In the genomic region with DNA sequence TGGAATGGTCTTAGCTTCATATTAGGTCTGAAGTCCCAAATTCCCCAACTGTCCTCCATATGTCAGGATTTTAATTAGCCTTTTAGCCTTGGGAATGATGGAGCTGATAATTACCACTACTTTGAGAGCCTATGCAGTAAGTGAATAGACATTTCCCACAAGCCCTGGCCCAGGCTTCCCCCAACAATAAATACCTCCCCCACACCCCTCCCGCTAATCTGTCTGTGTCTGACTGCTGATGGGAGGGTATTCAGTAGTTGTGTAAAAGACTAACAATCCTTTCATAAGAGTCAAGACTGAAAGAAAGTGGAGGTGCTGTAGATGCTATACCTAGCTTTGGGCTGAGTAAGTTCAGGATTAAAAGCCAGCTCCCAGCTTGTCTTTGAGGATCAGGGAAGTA, we compare ENCODE assay signal across 28 mouse cellular contexts. TPM values are rescaled to one million over a fixed set of nuclear protein-coding genes. Genes with fewer than 3 reads are reported as not detected.
DNase-seq lines count a peak whose midpoint lies in the region; ATAC-seq and TF ChIP-seq lines count a peak whose summit lies in the region.
"Had no signal": no experiment of that assay in that cellular context is flagged by ENCODE, and none has a peak within 500 bp of the region (broad histone marks: within the 10 kb centered on the region; RNA-seq: fewer than 3 reads in every experiment).

No protein-coding gene starts in this region.

- 43% methylated on average over 1 of the region's 1 CpGs for WGBS in forebrain, embryonic 11.5 days
- WGBS in forebrain, embryonic 12.5 days: 44% methylated on average over 1 of the region's 1 CpGs
- 81% methylated on average over 1 of the region's 1 CpGs for WGBS in midbrain, postnatal 0 days
- WGBS in midbrain, embryonic 16.5 days: 75% methylated on average over 1 of the region's 1 CpGs
- 72% methylated on average over 1 of the region's 1 CpGs for WGBS in thymus, adult 2 months

- no peaks in the 10 kb centered on the region for H3K36me3 ChIP-seq in forebrain, embryonic 11.5 days (ENCODE audit: control insufficient read depth, insufficient read depth, low read length)
- H3K36me3 ChIP-seq in forebrain, embryonic 12.5 days (replicated peaks): no peaks in the 10 kb centered on the region
- no peaks in the 10 kb centered on the region for H3K36me3 ChIP-seq in midbrain, postnatal 0 days (ENCODE audit: insufficient read depth, low read length)
- H3K36me3 ChIP-seq in midbrain, embryonic 16.5 days (ENCODE audit: control insufficient read depth, insufficient read depth, low read length): no peaks in the 10 kb centered on the region
- no peaks in the 10 kb centered on the region for H3K36me3 ChIP-seq in thymus, adult 2 months (ENCODE audit: control insufficient read depth, insufficient read depth, low read length)
- H3K36me3 ChIP-seq: embryonic facial prominence, embryonic 13.5 days; embryonic facial prominence, embryonic 15.5 days; forebrain, embryonic 10.5 days; forebrain, embryonic 15.5 days had no signal

- DNase-seq in forebrain, embryonic 11.5 days (ENCODE audit: low spot score): peak; percentile 54
- DNase-seq in midbrain, postnatal 0 days (ENCODE audit: low spot score): peak; percentile 40
- peak; percentile 50 for DNase-seq in brain, embryonic 14.5 days (ENCODE audit: low read depth)
- peak; percentile 11 for DNase-seq in forelimb bud, embryonic 11.5 days (ENCODE audit: low read depth, low spot score)
- no peak for DNase-seq in thymus, adult 2 months
- DNase-seq: adrenal gland, adult 8-10 months; adrenal gland, postnatal 14 days; adrenal gland, postnatal 36 days; cerebellum, adult 11 months; cerebellum, adult 18-20 months; cerebellum, adult 8-10 months; cerebellum, adult 9-11 months; cerebellum, postnatal 14 days; cerebellum, postnatal 36 days; embryo, embryonic 11 days had no signal

- H3K4me2 ChIP-seq in forebrain, embryonic 11.5 days (ENCODE audit: low read depth, low read length, severe bottlenecking): no peak overlapping the region
- no peak overlapping the region for H3K4me2 ChIP-seq in forebrain, embryonic 12.5 days
- H3K4me2 ChIP-seq in midbrain, postnatal 0 days (ENCODE audit: low read depth, low read length, poor library complexity, severe bottlenecking): no peak overlapping the region
- H3K4me2 ChIP-seq in midbrain, embryonic 16.5 days (ENCODE audit: low read length): no peak overlapping the region
- H3K4me2 ChIP-seq: embryonic facial prominence, embryonic 13.5 days; embryonic facial prominence, embryonic 15.5 days; forebrain, embryonic 15.5 days had no signal

- H3K4me1 ChIP-seq in forebrain, embryonic 11.5 days (replicated peaks; ENCODE audit: control insufficient read depth, insufficient read depth, low read length): peaks cover 2% of the 10 kb centered on the region; the same call in 1 of the 2 replicates
- peaks cover 8% of the 10 kb centered on the region; the same call in 1 of the 2 replicates for H3K4me1 ChIP-seq in forebrain, embryonic 12.5 days
- no peaks in the 10 kb centered on the region for H3K4me1 ChIP-seq in midbrain, postnatal 0 days (ENCODE audit: insufficient read depth, low read length)
- no peaks in the 10 kb centered on the region for H3K4me1 ChIP-seq in midbrain, embryonic 16.5 days (ENCODE audit: control insufficient read depth, insufficient read depth, low read length)
- no peaks in the 10 kb centered on the region for H3K4me1 ChIP-seq in thymus, adult 2 months (replicated peaks; ENCODE audit: control insufficient read depth, insufficient read depth, low read length)
- H3K4me1 ChIP-seq: embryonic facial prominence, embryonic 13.5 days; embryonic facial prominence, embryonic 15.5 days had no signal

- no peak for ATAC-seq in forebrain, embryonic 11.5 days (replicated peaks; ENCODE audit: low FRiP score)
- ATAC-seq in forebrain, embryonic 12.5 days (ENCODE audit: low FRiP score): no peak; the same call in 1 of the 2 replicates
- no peak for ATAC-seq in midbrain, postnatal 0 days (ENCODE audit: low FRiP score)
- ATAC-seq in midbrain, embryonic 16.5 days: no peak
- ATAC-seq: forebrain, embryonic 15.5 days had no signal

- no peak overlapping the region for H3K9ac ChIP-seq in forebrain, embryonic 11.5 days (ENCODE audit: low read length)
- H3K9ac ChIP-seq in forebrain, embryonic 12.5 days: no peak overlapping the region
- no peak overlapping the region for H3K9ac ChIP-seq in midbrain, postnatal 0 days (replicated peaks; ENCODE audit: low read length, poor library complexity, severe bottlenecking)
- H3K9ac ChIP-seq in midbrain, embryonic 16.5 days (ENCODE audit: low read depth, low read length): no peak overlapping the region
- H3K9ac ChIP-seq: embryonic facial prominence, embryonic 13.5 days; embryonic facial prominence, embryonic 15.5 days; forebrain, embryonic 15.5 days had no signal

- no peaks in the 10 kb centered on the region for H3K9me3 ChIP-seq in forebrain, embryonic 11.5 days (ENCODE audit: control insufficient read depth, low read length)
- H3K9me3 ChIP-seq in forebrain, embryonic 12.5 days: no peaks in the 10 kb centered on the region
- H3K9me3 ChIP-seq in midbrain, postnatal 0 days (ENCODE audit: low read length): no peaks in the 10 kb centered on the region
- no peaks in the 10 kb centered on the region for H3K9me3 ChIP-seq in midbrain, embryonic 16.5 days (replicated peaks; ENCODE audit: control insufficient read depth, low read length, poor library complexity, severe bottlenecking)
- H3K9me3 ChIP-seq: embryonic facial prominence, embryonic 13.5 days; embryonic facial prominence, embryonic 15.5 days; forebrain, embryonic 10.5 days; forebrain, embryonic 15.5 days had no signal

- no peak overlapping the region for H3K27ac ChIP-seq in forebrain, embryonic 11.5 days (ENCODE audit: low read depth, low read length)
- H3K27ac ChIP-seq in forebrain, embryonic 12.5 days: no peak overlapping the region
- H3K27ac ChIP-seq in midbrain, postnatal 0 days (ENCODE audit: low read depth, low read length): no peak overlapping the region
- no peak overlapping the region for H3K27ac ChIP-seq in midbrain, embryonic 16.5 days (ENCODE audit: low read length)
- H3K27ac ChIP-seq in thymus, adult 2 months (ENCODE audit: control insufficient read depth, insufficient read depth, low read length): no peak overlapping the region
- H3K27ac ChIP-seq: embryonic facial prominence, embryonic 13.5 days; embryonic facial prominence, embryonic 15.5 days; forebrain, embryonic 15.5 days had no signal

- TF ChIP-seq POLR2A in brain, embryonic 14.5 days (IDR thresholded peaks at IDR 0.05; ENCODE audit: borderline replicate concordance, extremely low read depth, insufficient read depth, insufficient read length, poor library complexity, severe bottlenecking): no peak
- no peak for TF ChIP-seq POLR2A in thymus, adult 2 months (IDR thresholded peaks at IDR 0.05; ENCODE audit: control insufficient read depth, extremely low read depth, insufficient read depth, low read length, poor library complexity)

- H3K4me3 ChIP-seq in forebrain, embryonic 11.5 days (ENCODE audit: low read depth, low read length): no peak overlapping the region
- H3K4me3 ChIP-seq in forebrain, embryonic 12.5 days (replicated peaks): no peak overlapping the region
- H3K4me3 ChIP-seq in midbrain, postnatal 0 days (ENCODE audit: low read depth, low read length): no peak overlapping the region
- H3K4me3 ChIP-seq in midbrain, embryonic 16.5 days (ENCODE audit: low read depth, low read length): no peak overlapping the region
- H3K4me3 ChIP-seq in thymus, adult 2 months (ENCODE audit: control insufficient read depth, insufficient read depth, low read length): no peak overlapping the region
- H3K4me3 ChIP-seq: embryonic facial prominence, embryonic 13.5 days; embryonic facial prominence, embryonic 15.5 days; erythroblast, embryonic 14.5 days; forebrain, embryonic 10.5 days; forebrain, embryonic 15.5 days had no signal

- no peak for TF ChIP-seq CTCF in midbrain, postnatal 0 days (IDR thresholded peaks at IDR 0.05)
- no peak for TF ChIP-seq CTCF in brain, embryonic 14.5 days (IDR thresholded peaks at IDR 0.05; ENCODE audit: borderline replicate concordance, extremely low read depth, insufficient read depth, insufficient read length)
- no peak for TF ChIP-seq CTCF in thymus, adult 2 months (IDR thresholded peaks at IDR 0.05; ENCODE audit: borderline replicate concordance, control insufficient read depth, extremely low read depth, insufficient read depth, low read length, poor library complexity)

- H3K27me3 ChIP-seq in forebrain, embryonic 11.5 days (ENCODE audit: control insufficient read depth, insufficient read depth, low read length): no peaks in the 10 kb centered on the region
- no peaks in the 10 kb centered on the region for H3K27me3 ChIP-seq in forebrain, embryonic 12.5 days
- no peaks in the 10 kb centered on the region for H3K27me3 ChIP-seq in midbrain, postnatal 0 days (ENCODE audit: insufficient read depth, low read length)
- H3K27me3 ChIP-seq in midbrain, embryonic 16.5 days (ENCODE audit: control insufficient read depth, insufficient read depth, low read depth, low read length): no peaks in the 10 kb centered on the region
- H3K27me3 ChIP-seq in thymus, adult 2 months (ENCODE audit: control insufficient read depth, insufficient read depth, low read length): no peaks in the 10 kb centered on the region
- H3K27me3 ChIP-seq: embryonic facial prominence, embryonic 13.5 days; embryonic facial prominence, embryonic 15.5 days; forebrain, embryonic 15.5 days had no signal

RNA-seq across cellular contexts. Expression of a gene that starts 4.3 kb away (rescaled TPM):
- not detected in 2 replicates for polyA plus RNA-seq in forebrain, embryonic 11.5 days (2014; fragmentation: Nextera tagmentation; extraction: Ambion mirVana)
- not detected in 2 replicates for polyA plus RNA-seq in forebrain, embryonic 12.5 days (2016; fragmentation: Nextera tagmentation; extraction: Ambion mirVana)
- total RNA-seq in midbrain, postnatal 0 days (2014; rRNA removed): not detected in 2 replicates
- not detected in 2 replicates for polyA plus RNA-seq in midbrain, postnatal 0 days (2015; fragmentation: Nextera tagmentation; extraction: Ambion mirVana)
- not detected in 2 replicates for polyA plus RNA-seq in midbrain, embryonic 16.5 days (2015; fragmentation: Nextera tagmentation; extraction: Ambion mirVana)
- polyA plus RNA-seq in brain, embryonic 14.5 days (2012; rRNA removed): not detected in 2 replicates
- not detected in 2 replicates for polyA plus RNA-seq in thymus, adult 2 months (2012; rRNA removed)
- total RNA-seq: adrenal gland, adult 18-20 months; adrenal gland, adult 8-10 months; adrenal gland, postnatal 14 days; adrenal gland, postnatal 36 days; common myeloid progenitor, adult 5-6 weeks; ES-E14; MEL had no signal
- polyA plus RNA-seq: C2C12; embryonic facial prominence, embryonic 11.5 days; embryonic facial prominence, embryonic 13.5 days; embryonic facial prominence, embryonic 15.5 days; erythroblast, embryonic 14.5 days; forebrain, embryonic 10.5 days; forebrain, embryonic 15.5 days had no signal

RNA-seq across cellular contexts. Expression of a gene that starts 9.2 kb away (rescaled TPM):
- not detected in 2 replicates for polyA plus RNA-seq in forebrain, embryonic 11.5 days (2014; fragmentation: Nextera tagmentation; extraction: Ambion mirVana)
- polyA plus RNA-seq in forebrain, embryonic 12.5 days (2016; fragmentation: Nextera tagmentation; extraction: Ambion mirVana): not detected in 2 replicates
- not detected in 2 replicates for total RNA-seq in midbrain, postnatal 0 days (2014; rRNA removed)
- not detected in 2 replicates for polyA plus RNA-seq in midbrain, postnatal 0 days (2015; fragmentation: Nextera tagmentation; extraction: Ambion mirVana)
- polyA plus RNA-seq in midbrain, embryonic 16.5 days (2015; fragmentation: Nextera tagmentation; extraction: Ambion mirVana): not detected in 2 replicates
- not detected in 2 replicates for polyA plus RNA-seq in brain, embryonic 14.5 days (2012; rRNA removed)
- polyA plus RNA-seq in thymus, adult 2 months (2012; rRNA removed): 0.28 TPM in 1 of 2 replicates, not detected in the other
- total RNA-seq: adrenal gland, adult 18-20 months; adrenal gland, adult 8-10 months; adrenal gland, postnatal 14 days; adrenal gland, postnatal 36 days; common myeloid progenitor, adult 5-6 weeks; ES-E14; MEL had no signal
- polyA plus RNA-seq: C2C12; embryonic facial prominence, embryonic 11.5 days; embryonic facial prominence, embryonic 13.5 days; erythroblast, embryonic 14.5 days; forebrain, embryonic 10.5 days; forebrain, embryonic 15.5 days had no signal

RNA-seq across cellular contexts. Expression of a gene that starts 15.5 kb away (rescaled TPM):
- not detected in 2 replicates for polyA plus RNA-seq in forebrain, embryonic 11.5 days (2014; fragmentation: Nextera tagmentation; extraction: Ambion mirVana)
- polyA plus RNA-seq in forebrain, embryonic 12.5 days (2016; fragmentation: Nextera tagmentation; extraction: Ambion mirVana): not detected in 2 replicates
- total RNA-seq in midbrain, postnatal 0 days (2014; rRNA removed): not detected in 2 replicates
- polyA plus RNA-seq in midbrain, postnatal 0 days (2015; fragmentation: Nextera tagmentation; extraction: Ambion mirVana): not detected in 2 replicates
- polyA plus RNA-seq in midbrain, embryonic 16.5 days (2015; fragmentation: Nextera tagmentation; extraction: Ambion mirVana): not detected in 2 replicates
- not detected in 2 replicates for polyA plus RNA-seq in brain, embryonic 14.5 days (2012; rRNA removed)
- not detected in 2 replicates for polyA plus RNA-seq in thymus, adult 2 months (2012; rRNA removed)
- total RNA-seq: adrenal gland, adult 18-20 months; adrenal gland, adult 8-10 months; adrenal gland, postnatal 14 days; adrenal gland, postnatal 36 days; common myeloid progenitor, adult 5-6 weeks; ES-E14; MEL had no signal
- polyA plus RNA-seq: C2C12; embryonic facial prominence, embryonic 11.5 days; embryonic facial prominence, embryonic 13.5 days; forebrain, embryonic 10.5 days; forebrain, embryonic 15.5 days had no signal

RNA-seq across cellular contexts. Expression of a gene that starts 22.1 kb away (rescaled TPM):
- polyA plus RNA-seq in forebrain, embryonic 11.5 days (2014; fragmentation: Nextera tagmentation; extraction: Ambion mirVana): not detected in 2 replicates
- not detected in 2 replicates for polyA plus RNA-seq in forebrain, embryonic 12.5 days (2016; fragmentation: Nextera tagmentation; extraction: Ambion mirVana)
- not detected in 2 replicates for total RNA-seq in midbrain, postnatal 0 days (2014; rRNA removed)
- polyA plus RNA-seq in midbrain, postnatal 0 days (2015; fragmentation: Nextera tagmentation; extraction: Ambion mirVana): not detected in 2 replicates
- not detected in 2 replicates for polyA plus RNA-seq in midbrain, embryonic 16.5 days (2015; fragmentation: Nextera tagmentation; extraction: Ambion mirVana)
- not detected in 2 replicates for polyA plus RNA-seq in brain, embryonic 14.5 days (2012; rRNA removed)
- 0.31 TPM in 1 of 2 replicates, not detected in the other for polyA plus RNA-seq in thymus, adult 2 months (2012; rRNA removed)
- total RNA-seq: adrenal gland, adult 18-20 months; adrenal gland, adult 8-10 months; adrenal gland, postnatal 14 days; adrenal gland, postnatal 36 days; common myeloid progenitor, adult 5-6 weeks; ES-E14; MEL had no signal
- polyA plus RNA-seq: C2C12; embryonic facial prominence, embryonic 11.5 days; embryonic facial prominence, embryonic 13.5 days; erythroblast, embryonic 14.5 days; forebrain, embryonic 10.5 days; forebrain, embryonic 15.5 days had no signal

RNA-seq across cellular contexts. Expression of a gene that starts 26.7 kb away (rescaled TPM):
- not detected in 2 replicates for polyA plus RNA-seq in forebrain, embryonic 11.5 days (2014; fragmentation: Nextera tagmentation; extraction: Ambion mirVana)
- polyA plus RNA-seq in forebrain, embryonic 12.5 days (2016; fragmentation: Nextera tagmentation; extraction: Ambion mirVana): not detected in 2 replicates
- total RNA-seq in midbrain, postnatal 0 days (2014; rRNA removed): not detected in 2 replicates
- polyA plus RNA-seq in midbrain, postnatal 0 days (2015; fragmentation: Nextera tagmentation; extraction: Ambion mirVana): not detected in 2 replicates
- polyA plus RNA-seq in midbrain, embryonic 16.5 days (2015; fragmentation: Nextera tagmentation; extraction: Ambion mirVana): not detected in 2 replicates
- not detected in 2 replicates for polyA plus RNA-seq in brain, embryonic 14.5 days (2012; rRNA removed)
- polyA plus RNA-seq in thymus, adult 2 months (2012; rRNA removed): not detected in 2 replicates
- total RNA-seq: adrenal gland, adult 18-20 months; adrenal gland, adult 8-10 months; adrenal gland, postnatal 14 days; adrenal gland, postnatal 36 days; common myeloid progenitor, adult 5-6 weeks; MEL had no signal
- polyA plus RNA-seq: C2C12; embryonic facial prominence, embryonic 11.5 days; embryonic facial prominence, embryonic 13.5 days; erythroblast, embryonic 14.5 days; forebrain, embryonic 10.5 days; forebrain, embryonic 15.5 days had no signal
